Mouse (Mus musculus) frontal cortex, postnatal 10 days (tissue): ENCODE measurements around the gene Gm17542.
"Not testable (repeated sequence)": the region's sequence is repeated elsewhere in the genome, so short reads cannot be mapped to it uniquely, and the experiment has no call there.

Experiments used
- DNase-seq, 2 experiments: peaks; one replicate each; pipeline ENCODE4 v3.0.0; 2022; ENCODE audit warnings: low spot score in 2 of 2, mixed read lengths in 1 of 2

The Gm17542 gene

DNA sequence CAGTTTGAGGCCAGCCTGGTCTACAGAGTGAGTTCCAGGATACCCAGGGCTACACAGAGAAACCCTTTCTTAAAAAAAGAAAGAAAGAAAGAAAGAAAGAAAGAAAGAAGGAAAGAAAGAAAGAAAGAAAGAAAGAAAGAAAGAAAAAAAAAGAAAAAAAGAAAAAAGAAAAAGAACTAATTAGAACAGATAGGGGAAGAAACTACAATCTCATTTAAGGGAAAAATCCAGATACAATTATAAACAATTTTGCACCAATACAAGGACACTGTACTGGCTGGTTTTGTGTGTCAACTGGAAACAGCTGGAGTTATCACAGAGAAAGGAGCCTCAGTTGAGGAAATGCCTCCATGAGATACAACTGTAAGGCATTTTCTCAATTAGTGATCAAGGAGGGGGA, at the start of gene Gm17542:
Gene Gm17542 (minus strand): TSS at position 101 of the 400 bp plus-strand sequence.
- DNase-seq, result not testable (repeated sequence)

DNA sequence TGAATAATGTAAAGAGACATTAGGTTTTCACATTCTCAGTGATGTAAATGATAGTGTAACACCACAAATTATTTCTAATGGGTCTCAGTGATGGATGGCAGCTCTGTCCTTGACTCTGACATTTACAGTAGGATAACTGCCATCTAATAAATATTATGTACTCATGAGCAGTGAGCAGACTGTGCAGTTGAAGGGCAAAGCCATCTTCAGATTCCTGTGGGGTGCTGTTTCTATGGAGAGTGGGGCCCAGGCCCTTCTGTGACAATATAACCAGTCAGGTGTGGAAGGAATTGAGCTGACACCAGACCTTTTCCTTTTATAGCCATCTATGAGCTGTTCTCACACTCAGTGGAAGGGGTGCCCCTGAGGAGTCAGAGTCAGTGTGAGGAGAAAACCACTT, 21.8 kb upstream of the Gm17542 start:
- DNase-seq, result no peak

DNA sequence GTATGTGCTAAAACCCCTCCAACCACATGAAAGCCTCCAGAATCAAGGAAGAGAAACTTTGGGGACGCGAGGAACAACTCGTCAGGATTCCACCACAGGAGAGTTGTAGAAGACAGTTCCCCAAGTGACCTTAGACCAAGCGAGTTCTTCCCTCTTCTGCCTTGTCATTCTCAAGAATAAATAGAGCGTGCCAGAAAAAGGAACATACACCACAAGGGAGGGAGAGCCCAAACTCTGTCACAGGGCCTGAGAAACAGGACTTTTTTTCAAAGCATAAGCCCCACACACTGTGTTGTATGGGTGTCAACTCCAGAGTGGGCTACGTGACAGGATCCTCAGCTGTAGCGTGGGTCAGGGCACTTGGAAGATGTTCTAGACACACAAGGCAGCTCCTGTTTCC, 20.1 kb upstream of the Gm17542 start:
- DNase-seq, result no peak

DNA sequence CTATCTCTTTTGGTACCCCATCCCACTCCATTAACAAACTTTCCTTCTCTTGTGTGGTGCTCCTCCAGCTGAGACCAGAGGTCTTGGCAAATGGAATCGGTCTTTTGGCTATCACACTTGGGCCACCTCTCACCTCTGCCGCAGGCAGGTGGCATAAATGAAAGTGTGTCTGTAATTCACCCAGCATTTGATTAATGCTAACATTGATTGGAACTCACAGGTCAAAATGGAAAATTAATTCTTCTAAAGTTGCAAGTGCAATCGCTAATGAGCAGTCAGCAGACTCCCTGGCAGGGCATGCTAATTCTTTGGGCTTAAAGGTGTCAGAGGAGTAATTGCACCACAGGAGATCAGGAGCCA, 3.2 kb downstream of the Gm17542 start:
- DNase-seq, result no peak

DNA sequence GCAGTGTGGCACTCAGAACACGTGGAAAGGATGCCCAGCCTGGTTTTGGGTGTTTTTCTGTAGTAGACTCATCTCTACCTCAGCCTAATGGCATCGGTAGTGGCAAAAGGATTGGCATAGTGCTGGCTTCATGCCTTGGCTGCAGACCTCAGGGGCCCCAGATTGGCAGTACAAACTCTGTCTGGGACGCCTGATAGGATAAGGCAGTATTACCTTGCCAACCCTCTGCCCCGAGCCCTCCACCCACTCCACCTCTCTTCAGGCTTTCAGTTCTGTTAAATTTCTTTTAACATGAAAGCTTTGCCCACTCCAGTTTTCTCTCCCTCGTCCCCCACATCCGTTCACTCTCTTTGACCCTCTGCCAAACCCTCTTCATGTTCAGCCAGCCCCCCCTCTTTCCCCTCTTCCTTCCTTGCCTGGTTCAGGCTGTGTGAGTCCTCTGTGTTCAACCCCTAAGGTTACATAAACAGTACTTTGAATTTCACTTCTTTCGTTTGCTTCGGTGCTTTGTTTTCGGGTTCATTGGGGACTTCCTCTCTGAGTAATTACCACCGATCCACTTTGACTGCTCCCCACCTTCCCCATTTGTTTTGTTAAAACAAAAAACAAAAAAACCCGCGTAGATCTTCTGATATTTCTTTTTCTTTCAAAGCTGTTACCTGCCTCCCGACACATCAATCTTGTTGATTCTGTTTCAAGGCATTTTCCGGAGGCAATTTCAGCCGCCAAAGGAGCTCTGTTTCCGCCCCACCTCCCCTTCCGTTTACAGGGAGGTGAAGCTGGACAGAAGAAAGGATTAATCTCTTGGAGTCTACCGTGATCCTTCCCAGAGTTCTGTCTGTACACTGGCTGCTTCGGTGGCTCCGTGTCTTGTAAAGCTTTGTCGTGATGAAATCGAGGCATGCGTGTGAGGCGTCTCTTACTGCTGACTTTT, 3.9 kb downstream of the Gm17542 start:
- DNase-seq, result no peak

DNA sequence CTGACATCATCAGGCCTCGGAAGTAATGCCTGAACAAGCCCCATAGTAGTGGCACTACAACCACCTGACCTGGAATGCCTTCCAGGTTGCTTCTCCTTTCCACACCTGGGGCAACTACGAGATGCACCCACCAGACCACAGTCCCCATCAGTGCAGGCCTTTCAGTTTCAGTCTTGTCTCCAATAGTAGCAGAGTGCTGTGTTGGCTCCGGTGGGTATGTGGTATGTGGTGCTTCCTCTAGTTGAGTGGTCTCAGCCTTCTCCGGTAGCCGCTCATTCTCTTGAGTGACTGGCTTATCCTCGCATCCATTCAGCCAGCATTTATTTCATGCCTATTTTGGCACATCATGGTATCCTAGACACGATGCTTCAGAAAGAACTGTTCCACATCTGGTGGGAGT, 4.8 kb downstream of the Gm17542 start:
- no peak for DNase-seq

DNA sequence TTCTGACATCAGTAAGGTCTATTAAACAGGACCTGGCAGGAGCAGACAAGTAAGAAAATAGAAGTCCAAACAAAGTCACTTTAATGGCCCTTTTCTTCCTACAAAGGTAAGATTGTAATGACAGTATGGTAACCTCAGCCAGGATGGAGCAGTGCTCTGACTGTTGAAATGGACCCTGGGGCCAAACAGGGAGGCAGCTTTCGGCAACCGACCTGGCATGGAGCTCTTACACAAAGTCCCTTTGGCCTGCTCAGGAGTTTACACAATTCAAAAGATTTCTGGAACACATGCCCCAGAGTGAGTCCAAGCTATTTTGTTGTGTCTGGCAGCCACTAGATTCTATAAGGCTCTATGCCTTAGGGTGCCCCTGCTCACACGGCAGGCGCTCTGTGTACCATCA, 9.0 kb downstream of the Gm17542 start:
- DNase-seq, result no peak

DNA sequence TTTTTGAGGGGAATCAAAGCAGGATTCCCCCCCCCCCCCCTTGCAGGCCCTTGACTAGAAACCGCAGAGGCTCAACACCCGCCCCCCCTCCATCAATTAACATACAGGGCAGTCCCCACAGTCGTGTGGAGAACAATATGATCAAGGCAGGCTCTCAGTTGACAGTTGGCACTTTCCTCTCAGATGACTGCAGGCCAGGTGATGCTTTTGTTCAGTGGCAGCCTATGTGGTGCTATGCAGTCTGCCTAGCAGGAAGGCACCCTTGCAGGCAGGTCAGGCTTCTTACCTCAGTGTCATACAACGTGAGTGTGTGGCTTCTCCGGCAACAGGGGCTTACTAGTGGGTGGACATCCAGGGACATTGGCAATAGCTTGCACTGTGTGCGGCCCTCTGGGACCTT, 17.4 kb downstream of the Gm17542 start:
- no peak for DNase-seq

DNA sequence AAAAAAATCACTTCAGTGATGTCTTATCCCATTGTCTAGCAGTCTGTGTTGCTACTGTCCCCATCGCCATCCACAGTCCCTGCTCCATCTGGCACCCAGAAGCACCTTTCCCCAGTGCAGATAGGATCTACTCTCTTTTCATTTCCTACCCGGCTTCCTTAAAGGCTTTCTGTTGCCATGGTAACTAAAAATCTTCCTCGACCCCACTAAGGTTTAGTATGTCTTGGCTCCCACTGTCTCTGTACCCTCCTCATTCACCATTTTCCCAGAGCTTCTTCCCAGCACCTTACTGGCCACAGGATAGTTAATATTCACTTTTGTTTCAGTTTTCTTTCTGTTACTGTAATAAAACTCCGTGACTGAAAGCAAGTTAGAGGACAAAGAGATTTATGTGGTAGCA, 17.9 kb downstream of the Gm17542 start:
- DNase-seq, result no peak

DNA sequence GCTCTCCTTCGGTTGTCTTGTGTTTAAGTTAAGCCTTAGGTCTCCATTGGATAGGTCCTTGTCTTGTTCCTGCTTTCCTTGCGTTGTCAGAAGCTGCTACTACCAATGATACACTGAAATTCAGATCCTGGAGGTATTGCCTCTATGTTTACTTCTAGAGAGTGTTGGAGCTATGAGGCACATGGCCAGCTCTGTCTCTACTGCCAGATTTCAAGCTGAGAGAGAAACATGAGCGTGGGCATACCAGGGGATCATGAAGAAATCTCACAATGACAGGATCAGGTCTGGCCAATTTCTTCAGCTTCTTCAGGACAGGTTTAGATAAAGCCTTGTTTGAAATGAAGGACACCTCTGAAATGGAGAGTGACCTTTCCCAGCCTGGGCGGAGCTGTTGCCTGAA, 19.1 kb downstream of the Gm17542 start:
- no peak for DNase-seq

DNA sequence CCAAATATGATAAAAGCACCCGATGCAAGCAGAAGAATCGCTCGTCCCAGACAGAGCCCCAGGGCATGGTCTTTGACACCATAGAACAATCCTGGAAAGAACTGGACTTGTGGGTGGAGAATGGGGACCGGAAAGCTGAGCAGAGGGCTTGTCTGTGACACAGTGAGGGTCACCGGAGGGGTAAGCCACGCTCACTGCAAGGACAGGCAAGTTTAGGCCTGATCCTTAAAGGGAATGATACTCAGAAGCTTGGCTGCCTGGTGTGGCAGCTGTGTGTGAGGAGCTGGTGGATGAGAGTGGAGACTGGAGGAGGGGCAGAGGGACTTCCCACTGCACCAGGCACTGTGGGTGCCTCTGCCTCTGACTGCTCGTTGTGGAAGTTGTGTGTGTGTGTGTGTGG, 27.0 kb downstream of the Gm17542 start:
- DNase-seq, result no peak

DNA sequence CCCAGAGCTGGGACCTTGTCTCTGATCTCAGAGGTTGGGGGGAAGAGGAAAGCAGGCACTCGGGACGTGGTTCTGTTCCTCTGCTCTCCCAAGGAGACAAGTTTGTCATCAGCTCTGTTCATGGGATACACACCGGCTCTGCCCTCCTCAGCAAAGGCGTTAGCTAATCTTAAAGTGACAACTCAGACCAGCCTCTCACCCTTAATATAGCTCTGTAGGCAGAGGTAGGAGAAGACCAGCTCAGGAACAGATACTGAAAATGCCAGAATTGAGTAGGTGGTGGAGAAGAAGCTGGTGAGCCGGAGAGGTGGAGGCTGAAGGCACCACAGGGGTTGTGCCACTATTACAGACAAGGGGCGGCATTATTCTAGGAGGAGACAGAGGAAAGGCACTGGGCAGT, 38.7 kb downstream of the Gm17542 start:
- DNase-seq, result no peak

DNA sequence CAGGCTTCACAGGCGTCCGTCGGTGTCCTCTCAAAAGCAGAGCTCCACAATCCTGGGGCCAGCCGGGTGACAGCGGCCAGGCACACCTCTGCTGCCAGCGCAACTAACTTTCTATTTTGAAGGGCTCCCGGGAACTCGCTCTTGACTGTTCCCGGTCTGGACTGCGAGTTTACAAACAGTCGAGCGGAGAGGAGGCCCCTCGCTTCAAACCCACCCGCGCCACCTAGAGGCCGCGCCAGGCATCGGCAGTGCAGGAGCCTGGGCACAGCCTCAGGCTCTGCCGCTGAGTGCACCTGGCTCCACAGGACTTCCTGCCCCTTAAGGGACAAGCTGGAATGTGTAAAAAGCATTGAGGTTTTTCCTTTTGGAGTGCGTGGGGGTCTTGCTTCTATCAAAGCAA, 42.5 kb downstream of the Gm17542 start, which contains the start of gene Edar:
Gene Edar (minus strand): TSS at position 122 of the 400 bp plus-strand sequence.
- DNase-seq, result peak in 1 of 2 experiments; percentile 71

DNA sequence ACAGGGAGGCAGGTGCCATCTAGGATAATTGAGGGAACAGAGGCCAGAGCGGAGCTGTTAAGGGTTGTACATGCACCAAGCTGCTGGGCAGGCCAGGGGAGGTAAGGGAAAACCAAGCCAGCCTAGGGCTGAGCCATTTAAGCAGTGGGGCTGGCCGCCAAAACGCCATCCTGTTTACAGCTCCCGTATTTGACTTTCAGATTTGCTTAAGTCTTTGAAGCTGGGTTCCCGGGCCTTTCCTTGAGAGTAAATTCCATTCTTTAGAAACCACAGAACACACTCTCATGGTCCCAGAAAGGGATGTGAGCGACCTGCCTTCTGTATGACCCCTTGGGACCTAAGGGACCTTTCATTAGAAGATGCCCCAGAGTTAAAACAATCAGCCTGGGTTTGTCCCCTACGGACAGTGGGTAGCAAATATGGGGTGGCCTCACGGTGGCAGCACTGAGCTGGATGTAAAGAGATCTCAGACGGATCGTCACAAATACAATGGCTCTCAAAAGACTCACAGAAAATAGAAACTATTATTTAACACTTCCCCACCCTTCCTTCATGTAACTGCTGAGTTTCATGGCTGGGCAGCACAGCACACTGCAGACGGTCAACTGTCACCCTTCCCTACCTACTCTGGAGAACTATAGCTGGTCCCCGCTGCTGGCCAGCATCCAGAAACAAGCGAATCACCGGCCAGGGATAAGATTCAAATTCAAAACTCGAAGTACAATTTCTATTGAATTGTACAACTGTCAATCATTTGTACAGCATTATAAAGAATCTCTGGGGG, 44.5 kb downstream of the Gm17542 start:
- peak; percentile 36 to 73 for DNase-seq

DNA sequence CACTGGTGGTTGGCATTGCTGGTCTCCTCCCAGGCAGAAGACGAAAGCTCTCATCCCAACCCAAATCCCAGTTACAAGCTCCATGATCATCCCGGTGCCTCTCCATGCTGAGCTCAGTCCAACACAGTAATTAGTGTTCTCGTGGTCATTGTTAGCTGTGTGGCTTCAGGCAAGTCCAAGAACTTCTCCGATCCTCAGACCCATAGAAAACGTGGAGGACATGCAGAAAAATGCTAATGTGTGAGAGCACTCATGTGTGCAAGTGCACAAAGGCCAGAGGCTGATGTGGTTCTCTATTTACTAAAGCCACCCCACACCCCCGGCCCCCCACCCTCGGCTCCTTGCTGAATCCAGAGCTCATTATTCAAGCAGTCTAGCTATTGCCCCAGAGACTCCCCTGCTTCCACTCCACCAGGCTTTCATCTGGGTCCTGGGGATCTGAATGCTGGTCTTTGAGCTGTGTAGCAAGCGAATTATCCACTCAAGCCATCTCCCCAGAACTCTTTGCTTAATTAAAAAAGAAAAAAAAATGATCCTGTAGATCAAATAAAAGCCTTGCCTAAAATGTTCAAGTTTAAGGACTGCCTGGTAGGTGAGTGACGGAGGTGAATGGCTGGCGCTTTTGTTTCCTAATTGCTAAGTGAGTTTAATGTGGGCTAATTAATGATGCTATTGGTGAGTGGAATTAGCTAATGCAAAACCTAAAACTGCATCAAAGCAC, 45.3 kb downstream of the Gm17542 start:
- DNase-seq, result no peak

DNA sequence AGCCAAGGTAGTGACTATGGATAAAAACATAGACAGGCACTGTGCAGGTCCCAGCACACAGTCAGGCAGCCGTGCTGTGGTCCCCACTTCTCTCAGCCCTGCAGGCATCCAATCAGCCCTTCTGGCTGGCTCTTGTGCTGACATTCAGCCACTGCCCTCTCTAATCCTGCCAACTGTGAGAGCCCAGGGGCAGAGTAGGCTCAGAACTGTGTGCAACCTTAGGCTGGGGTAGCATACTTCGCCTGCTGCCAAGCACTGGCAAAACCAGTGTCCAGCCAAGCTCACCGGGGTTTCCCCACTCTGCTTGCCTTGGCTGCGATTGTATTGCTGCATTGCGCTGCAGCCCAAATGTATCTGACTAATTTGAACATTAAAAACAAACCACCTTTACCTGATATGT, 54.1 kb downstream of the Gm17542 start:
- no peak for DNase-seq
